In the genomic region with DNA sequence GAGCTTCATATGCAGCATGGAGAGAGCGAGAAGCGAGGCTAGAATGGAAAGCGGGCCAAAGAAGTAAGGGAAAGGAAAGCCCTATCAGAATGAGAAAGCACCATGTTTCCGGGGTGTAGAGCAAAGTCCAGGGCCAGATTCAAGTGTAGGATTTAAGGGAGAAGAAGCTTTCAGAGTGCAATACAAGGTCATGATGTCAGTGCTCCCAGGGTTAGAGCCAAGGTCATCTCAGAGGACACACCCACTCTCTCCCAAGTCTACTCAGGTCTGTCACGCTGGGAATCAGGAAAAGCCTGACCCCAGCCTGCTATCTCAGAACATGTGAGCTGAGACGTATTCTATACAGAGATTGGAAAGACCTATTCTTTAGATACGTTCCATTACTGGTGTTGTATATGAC, we compare ENCODE assay signal across 22 mouse cellular contexts. TPM values are rescaled to one million over a fixed set of nuclear protein-coding genes. Genes with fewer than 3 reads are reported as not detected.
DNase-seq lines count a peak whose midpoint lies in the region; ATAC-seq lines count a peak whose summit lies in the region.
"Had no signal": no experiment of that assay in that cellular context is flagged by ENCODE, and none has a peak within 500 bp of the region (broad histone marks: within the 10 kb centered on the region; RNA-seq: fewer than 3 reads in every experiment).

No protein-coding gene starts in this region.

- no peak for ATAC-seq in liver, embryonic 11.5 days (replicated peaks; ENCODE audit: low FRiP score)
- ATAC-seq: forebrain, embryonic 14.5 days; forebrain, embryonic 16.5 days had no signal

- no peaks in the 10 kb centered on the region for H3K36me3 ChIP-seq in liver, embryonic 11.5 days (ENCODE audit: control insufficient read depth, insufficient read depth, low read length)
- H3K36me3 ChIP-seq: embryonic facial prominence, embryonic 13.5 days; embryonic facial prominence, embryonic 15.5 days; forebrain, embryonic 10.5 days; forebrain, embryonic 12.5 days; G1E had no signal

- intact Hi-C loops in heart, postnatal 36 days (cut with DNase I) = no loop called here

- WGBS in liver, embryonic 11.5 days = 81% methylated on average over 7 of the region's 7 CpGs

- DNase-seq in heart, adult 11 months = peak; percentile 18
- DNase-seq in heart, postnatal 36 days = no peak
- peak; percentile 42 for DNase-seq in R1 (ENCODE audit: low read depth, low spot score)
- DNase-seq in Muller cell, postnatal 12 days (ENCODE audit: inconsistent ontology term) = no peak
- no peak for DNase-seq in liver, embryonic 11.5 days (ENCODE audit: low spot score)
- DNase-seq: adrenal gland, postnatal 10 days; adrenal gland, postnatal 25 days; cerebellum, adult 11 months; cerebellum, adult 18-20 months; cerebellum, adult 8-10 months; cerebellum, adult 9-11 months; cerebellum, postnatal 14 days; cerebellum, postnatal 36 days; embryo, embryonic 11 days had no signal

- peaks cover 12% of the 10 kb centered on the region for H3K4me1 ChIP-seq in liver, embryonic 11.5 days (replicated peaks; ENCODE audit: control insufficient read depth, insufficient read depth, low read length)

- H3K9me3 ChIP-seq in liver, embryonic 11.5 days (ENCODE audit: control insufficient read depth, low read length) = no peaks in the 10 kb centered on the region
- H3K9me3 ChIP-seq: embryonic facial prominence, embryonic 13.5 days; embryonic facial prominence, embryonic 15.5 days; forebrain, embryonic 10.5 days; forebrain, embryonic 12.5 days; G1E had no signal

- H3K9ac ChIP-seq in liver, embryonic 11.5 days (ENCODE audit: low read depth, low read length) = no peak overlapping the region
- H3K9ac ChIP-seq: embryonic facial prominence, embryonic 13.5 days; embryonic facial prominence, embryonic 15.5 days; forebrain, embryonic 12.5 days had no signal

- H3K4me2 ChIP-seq in liver, embryonic 11.5 days = no peak overlapping the region
- H3K4me2 ChIP-seq: embryonic facial prominence, embryonic 13.5 days; embryonic facial prominence, embryonic 15.5 days; forebrain, embryonic 12.5 days had no signal

- no peak overlapping the region for H3K27ac ChIP-seq in liver, embryonic 11.5 days (ENCODE audit: low read depth, low read length)
- H3K27ac ChIP-seq: embryonic facial prominence, embryonic 13.5 days; embryonic facial prominence, embryonic 15.5 days; forebrain, embryonic 10.5 days; forebrain, embryonic 12.5 days had no signal

- no peak overlapping the region for H3K4me3 ChIP-seq in liver, embryonic 11.5 days (ENCODE audit: low read depth, low read length)
- H3K4me3 ChIP-seq: embryonic facial prominence, embryonic 13.5 days; embryonic facial prominence, embryonic 15.5 days; erythroblast, embryonic 14.5 days; forebrain, embryonic 10.5 days; forebrain, embryonic 12.5 days had no signal

- peaks cover 5% of the 10 kb centered on the region for H3K27me3 ChIP-seq in liver, embryonic 11.5 days (replicated peaks; ENCODE audit: control insufficient read depth, insufficient read depth, low read length)
- H3K27me3 ChIP-seq: embryonic facial prominence, embryonic 15.5 days; forebrain, embryonic 12.5 days had no signal

RNA-seq across cellular contexts. Expression of gene Map4k5, which starts 18.9 kb away (rescaled TPM):
- 10 to 100 TPM; 22.4 to 24.3 TPM for total RNA-seq in heart, postnatal 36 days (2021)
- polyA plus RNA-seq in liver, embryonic 11.5 days (2014; fragmentation: Nextera tagmentation; extraction: Ambion mirVana) = 21.5 and 26.8 TPM in 2 replicates

RNA-seq across cellular contexts. Expression of gene Atl1, which starts 19.5 kb away (rescaled TPM):
- total RNA-seq in heart, postnatal 36 days (2021) = 1 to 10 TPM; 4.3 to 4.7 TPM
- 1.0 and 1.5 TPM in 2 replicates for polyA plus RNA-seq in liver, embryonic 11.5 days (2014; fragmentation: Nextera tagmentation; extraction: Ambion mirVana)

Comparison
In these comparisons a context has a peak if more than half of its experiments do, and no peak if none do; other contexts are left out.
1. DNase-seq: peak in heart, adult 11 months (single experiment) and R1 (single experiment); none in heart, postnatal 36 days (0 of 2), Muller cell, postnatal 12 days (single experiment) and liver, embryonic 11.5 days (single experiment).